Mouse (Mus musculus) gastrocnemius, postnatal 10 days (tissue): ENCODE data around the gene Aebp1. TPM values are rescaled to one million over a fixed set of nuclear protein-coding genes. Genes with fewer than 3 reads are reported as not detected.
"Not testable (repeated sequence)": the region's sequence is repeated elsewhere in the genome, so short reads cannot be mapped to it uniquely, and the experiment has no call there.

Experiments used
- DNase-seq: peaks from one replicate; pipeline ENCODE4 v3.0.0; 2021; ENCODE audit warnings: mixed read lengths
- total RNA-seq, 2 experiments: library from RNA; stranded (reverse); gene quantifications; 2 replicates each; pipeline ENCODE4 v1.2.3; 2021

The Aebp1 gene
- total RNA-seq, 2 experiments from 2014 or later = 46.5 to 59.8 TPM

DNA sequence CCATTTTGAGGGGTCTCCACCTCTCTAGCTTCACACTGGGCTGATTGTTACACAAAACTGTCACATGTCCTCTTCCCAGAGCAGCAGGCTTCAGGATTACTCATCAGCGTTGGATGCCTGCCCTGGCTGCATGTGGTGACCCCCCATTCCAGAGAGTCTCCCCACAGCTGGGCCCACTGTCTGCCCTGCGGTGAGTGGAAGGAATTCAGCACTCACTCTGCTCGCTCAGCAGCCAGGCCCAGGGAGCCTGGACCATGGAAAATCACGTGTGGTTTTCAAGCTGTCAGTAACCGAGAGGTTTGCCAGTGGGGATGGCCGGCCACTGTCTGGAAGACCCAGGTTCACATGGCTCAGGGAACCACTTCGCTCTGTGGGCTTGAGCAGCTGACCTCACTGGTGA, 5.8 kb upstream of the Aebp1 start:
- peak; percentile 78 for DNase-seq

DNA sequence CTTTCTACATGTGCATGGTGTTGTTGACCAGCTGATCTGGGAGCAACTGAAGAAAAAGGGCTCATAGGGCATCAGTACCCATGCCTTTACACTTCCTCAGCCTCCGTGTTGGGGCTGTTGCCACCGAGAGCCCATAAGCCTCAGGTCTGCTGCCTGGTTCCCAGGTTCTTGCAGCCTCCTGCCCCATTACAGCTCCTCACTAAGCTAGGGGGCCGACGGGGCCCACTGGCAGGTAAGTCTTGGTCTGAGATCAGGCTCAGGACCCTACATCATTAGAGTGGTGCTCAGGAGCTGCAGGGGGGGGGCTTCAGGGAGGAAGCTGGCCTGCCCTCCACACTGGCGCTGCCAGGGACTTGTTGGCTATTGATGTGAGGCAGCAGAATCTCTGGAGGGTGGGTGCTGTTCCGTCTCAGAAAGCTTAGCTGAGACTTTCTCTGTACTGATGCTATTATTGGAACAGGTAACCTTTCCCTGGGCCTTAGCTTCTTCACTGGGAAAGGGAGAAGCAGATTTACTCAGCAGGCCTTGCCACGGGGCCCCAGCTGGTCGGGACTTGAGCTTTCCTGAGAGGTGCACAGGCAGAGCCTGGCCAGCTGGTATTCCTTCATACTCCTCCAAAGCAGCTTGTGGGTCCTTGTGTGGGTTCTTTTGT, 5.1 kb upstream of the Aebp1 start:
- DNase-seq = no peak

DNA sequence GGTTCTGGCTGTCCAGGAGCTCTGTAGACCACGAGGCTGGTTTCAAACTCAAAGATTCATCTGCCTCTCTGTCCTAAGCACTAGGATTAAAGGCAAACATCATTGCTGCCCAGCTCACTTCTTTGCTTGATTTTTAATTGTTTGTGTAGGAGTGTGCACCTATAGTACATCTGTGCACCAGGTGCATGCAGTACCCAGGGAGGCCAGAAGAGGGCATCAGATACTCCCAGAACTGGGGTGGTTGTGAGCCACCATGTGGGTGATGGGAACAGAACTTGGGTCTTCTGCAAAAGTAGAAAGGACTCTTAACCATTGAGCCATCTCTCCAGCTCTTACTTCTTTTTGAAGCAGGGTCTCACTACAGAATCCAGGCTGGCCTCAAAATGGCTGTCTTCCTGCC, 3.0 kb upstream of the Aebp1 start:
- no peak for DNase-seq

DNA sequence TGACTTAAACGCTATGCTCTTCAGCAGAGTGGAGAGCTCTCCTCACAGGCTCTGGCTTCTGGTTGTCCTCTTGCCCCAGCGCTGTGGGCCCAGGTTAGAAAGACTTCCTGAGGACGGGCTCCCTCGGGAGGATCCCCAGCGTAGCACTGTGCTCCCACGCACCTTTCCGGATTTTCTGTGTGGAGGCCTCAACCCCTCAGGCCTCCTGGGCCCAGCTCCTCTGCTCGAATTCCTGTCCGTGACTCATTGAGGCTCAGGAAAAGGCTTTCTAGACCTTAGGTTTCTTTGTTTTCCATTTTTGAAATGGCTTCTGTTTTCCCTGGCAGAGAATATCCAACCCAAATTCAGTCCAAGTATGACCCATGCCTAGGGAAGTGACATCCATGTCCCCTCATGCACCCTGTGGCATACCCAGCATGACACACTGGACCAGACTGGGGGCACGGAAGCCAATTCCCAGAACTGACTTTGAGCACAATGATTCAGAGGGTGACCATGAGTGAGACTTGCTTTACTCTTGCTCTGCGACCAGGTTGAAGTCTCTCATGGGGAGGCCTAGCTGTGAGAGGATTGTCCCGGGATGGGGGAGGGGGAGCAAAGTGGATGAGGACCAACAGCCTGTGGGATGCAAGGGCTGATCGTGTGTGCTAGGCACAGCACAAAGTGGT, 1.7 kb upstream of the Aebp1 start:
- no peak for DNase-seq

DNA sequence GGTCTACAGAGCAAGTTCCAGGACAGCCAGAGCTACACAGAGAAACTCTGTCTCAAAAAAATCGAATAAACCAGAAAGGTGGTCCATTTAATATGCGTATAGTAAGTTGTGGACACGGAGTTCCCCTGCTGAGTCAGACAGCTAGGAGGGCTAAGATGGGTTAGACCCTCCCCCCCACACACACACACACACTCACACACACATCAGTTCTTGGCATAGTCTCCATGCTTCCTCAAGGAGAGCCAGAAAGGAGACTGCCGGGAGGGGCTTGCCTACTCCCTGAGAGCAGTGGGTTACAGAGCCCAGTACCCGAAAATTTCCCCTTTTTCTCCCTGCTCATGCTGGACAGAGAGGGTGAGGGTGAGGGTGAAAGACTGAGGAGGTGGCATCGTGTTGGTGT, 1.1 kb upstream of the Aebp1 start:
- DNase-seq = no peak

DNA sequence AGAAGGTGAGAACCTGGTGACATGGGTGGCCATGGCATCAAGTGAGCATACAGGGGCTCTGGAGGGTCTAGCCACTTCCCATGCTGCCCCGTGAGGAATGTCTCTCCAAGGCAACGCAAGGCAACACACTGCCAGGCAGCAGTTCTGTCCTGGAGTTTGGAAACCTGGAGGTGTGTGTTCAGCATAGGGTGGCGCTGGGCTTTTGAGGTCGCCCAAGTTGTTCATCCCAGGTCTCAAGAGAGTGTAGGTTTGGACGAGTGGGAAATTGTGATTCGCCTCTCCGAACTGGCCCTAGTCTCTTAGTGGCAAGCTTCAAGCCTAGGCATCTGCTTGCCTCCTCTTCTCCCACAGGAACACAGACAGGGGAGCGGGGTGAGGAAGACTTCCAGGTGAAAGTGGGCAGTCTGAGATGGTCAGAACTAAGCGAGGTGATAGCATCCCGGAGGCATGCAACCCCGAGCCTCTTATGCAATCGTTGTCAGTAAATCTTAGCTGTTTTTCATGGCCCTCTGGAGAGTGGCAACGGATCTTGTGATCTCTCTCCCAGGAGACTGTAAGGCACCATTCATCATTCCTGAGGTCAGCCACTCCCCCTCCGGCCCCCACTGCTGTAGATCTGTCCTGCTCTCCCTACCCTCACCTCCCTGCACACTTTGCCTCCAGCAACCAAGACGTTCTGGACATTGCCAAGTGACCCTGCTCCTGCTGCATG, 803 bp downstream of the Aebp1 start:
- DNase-seq = no peak

DNA sequence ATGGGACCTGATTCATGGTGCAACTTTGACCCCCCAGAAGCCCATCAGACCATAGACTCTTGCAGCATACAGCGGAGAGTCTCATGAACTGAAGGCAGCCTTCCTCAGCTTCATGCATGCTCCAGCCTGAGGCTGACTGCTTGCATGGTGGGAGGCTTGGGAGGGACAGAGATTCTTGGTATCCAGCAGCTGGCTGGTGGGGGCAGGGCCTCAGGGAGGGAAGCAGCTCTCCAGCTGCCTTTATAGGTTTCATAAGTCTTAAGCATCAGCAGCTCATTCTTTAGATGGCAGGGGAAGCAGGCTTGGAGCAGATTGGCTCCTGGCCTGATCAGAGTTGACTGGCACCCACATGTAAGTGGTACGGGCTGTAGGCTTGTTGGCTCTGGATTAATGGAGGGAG, 5.4 kb downstream of the Aebp1 start:
- no peak for DNase-seq

DNA sequence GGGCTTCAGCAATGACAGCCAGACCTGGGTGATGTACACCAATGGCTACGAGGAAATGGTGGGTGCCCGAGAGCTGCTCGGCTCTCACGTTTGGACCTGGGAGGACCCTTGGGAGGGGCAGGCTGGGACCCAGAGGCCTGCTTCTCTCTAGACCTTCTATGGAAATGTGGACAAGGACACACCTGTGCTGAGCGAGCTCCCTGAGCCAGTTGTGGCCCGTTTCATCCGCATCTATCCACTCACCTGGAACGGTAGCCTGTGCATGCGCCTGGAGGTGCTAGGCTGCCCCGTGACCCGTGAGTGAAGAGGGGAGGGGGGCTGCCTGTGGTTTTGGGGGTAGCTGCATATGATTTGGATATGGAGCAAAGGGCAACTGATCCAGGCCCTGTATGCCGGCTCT, 6.6 kb downstream of the Aebp1 start:
- no peak for DNase-seq

DNA sequence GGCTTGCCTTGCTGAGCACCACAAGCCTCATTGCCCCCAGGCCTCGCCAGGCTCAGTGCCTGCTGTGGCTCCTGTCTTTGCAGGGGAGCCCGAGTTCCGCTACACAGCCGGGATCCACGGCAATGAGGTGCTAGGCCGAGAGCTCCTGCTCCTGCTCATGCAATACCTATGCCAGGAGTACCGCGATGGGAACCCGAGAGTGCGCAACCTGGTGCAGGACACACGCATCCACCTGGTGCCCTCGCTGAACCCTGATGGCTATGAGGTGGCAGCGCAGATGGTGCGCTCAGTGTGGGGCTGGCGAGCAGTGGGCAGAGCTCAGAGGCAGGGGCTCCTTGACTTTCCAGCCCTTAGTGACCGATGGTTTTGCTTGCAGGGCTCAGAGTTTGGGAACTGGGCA, 7.6 kb downstream of the Aebp1 start:
- no peak for DNase-seq

DNA sequence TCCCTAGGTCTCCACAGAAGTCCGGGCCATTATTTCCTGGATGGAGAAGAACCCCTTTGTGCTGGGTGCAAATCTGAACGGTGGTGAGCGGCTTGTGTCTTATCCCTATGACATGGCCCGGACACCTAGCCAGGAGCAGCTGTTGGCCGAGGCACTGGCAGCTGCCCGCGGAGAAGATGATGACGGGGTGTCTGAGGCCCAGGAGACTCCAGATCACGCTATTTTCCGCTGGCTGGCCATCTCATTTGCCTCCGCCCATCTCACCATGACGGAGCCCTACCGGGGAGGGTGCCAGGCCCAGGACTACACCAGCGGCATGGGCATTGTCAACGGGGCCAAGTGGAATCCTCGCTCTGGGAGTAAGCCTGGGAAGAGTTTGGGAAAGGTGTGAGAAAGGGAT, 8.3 kb downstream of the Aebp1 start:
- peak; percentile 42 for DNase-seq

DNA sequence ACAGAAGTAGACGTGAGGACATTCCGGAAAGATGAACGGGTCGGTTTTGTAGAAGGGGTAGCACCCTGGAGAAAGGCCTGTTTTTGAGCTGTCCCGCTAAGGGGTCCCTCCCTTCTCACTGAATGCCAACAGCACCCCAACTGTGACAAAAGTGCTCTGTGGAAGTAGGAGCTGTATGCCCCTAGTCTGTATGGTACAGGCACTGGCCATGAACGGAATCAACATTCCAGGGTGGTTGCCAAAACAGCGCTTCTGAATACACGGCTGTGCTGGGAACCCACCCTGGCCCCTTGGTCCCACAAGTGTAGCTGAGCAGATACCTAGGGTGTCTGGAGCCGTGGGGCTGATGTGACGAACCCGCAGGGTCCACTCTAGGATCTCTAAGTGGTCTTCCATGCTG, 11.0 kb downstream of the Aebp1 start:
- DNase-seq = no peak

DNA sequence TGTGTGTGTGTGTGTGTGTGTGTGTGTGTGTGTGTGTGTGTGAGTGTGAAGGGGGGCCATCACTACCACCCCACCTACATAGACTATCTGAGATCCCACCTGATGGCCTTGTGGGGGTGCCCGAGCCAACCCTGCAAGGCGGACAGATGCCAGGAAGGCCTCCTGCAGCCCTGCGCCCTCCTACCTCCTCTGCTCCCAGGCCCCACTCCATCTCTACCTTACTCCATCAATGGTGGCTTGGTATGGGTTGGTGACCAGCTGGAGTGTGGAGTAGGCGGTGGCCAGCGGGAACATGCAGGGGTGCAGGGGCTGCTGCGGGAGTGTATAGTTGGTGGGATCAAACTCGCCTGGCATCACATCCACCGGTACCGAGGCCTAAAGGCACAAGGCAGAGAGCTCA, 11.4 kb downstream of the Aebp1 start:
- no peak for DNase-seq

DNA sequence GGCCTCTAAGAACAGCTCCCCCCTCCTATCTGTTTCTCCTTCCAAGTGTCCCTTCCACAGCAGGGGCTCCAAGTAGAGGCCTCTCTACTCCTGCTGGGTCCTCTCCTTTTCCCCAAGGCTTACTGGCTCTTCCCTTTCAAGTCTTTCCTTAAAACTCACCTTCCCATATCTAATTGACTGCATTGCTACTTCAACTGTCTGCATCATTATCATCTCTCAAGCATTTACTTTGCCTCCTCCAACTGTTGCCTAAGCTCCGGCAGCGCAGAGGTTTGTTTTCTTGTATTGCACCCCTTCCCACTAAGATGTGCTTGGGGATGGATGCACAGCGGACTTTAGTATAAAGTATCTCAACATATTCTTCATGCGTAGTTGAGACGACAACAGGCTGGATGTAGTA, 15.7 kb downstream of the Aebp1 start:
- no peak for DNase-seq

DNA sequence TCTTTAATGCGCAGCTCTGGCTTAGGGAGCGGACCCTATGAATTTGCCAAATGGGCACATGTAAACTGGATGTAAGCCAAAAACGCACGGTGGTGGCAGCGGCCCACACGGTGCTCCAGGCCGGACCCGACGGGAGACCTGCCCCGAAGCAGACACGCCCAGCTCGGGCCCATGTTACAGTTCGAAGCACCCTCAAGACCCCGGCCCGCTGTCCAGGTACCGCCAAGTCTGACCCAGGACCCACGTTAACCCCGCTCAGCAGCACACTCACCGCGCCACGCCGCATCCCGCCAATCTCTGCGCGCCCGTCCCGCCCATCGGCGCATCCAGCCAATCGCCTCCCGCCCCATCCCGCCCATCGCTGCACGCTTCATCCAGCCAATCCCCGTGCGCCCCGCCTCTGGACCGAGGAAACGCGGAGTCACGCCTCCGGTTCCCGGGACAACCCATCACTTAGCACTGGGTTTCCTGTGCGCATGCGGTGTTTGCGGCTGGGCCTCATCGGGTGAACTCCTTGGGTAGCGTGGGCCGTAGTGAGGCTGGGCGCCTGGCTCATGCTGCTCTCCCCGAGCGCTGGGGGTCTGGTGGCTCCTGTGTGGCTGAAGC, 16.3 kb downstream of the Aebp1 start, which contains the start of gene Pold2:
Gene Pold2, minus strand, starts transcription at position 372 of the 606 bp plus-strand sequence.
- peak; percentile 97 for DNase-seq

DNA sequence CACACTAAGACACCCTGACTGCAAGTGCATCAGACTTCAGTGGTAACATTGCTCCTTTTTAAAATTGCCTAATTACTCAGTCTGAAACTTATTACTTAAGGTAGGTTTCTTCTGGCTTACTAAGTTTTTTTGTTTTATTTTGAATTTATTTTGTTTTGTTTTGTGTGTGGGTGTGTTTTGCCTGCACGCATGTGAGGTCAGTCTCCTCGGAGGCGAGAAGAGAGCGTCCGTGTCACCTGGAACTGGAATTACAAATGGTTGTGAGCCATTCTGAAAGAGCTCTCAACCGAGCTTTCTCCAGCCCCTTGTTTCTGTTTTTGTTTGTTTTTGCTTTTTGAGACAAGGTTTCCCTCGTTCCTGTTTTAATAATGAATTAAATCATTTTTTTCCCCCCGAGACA, 16.9 kb downstream of the Aebp1 start:
- no peak for DNase-seq

DNA sequence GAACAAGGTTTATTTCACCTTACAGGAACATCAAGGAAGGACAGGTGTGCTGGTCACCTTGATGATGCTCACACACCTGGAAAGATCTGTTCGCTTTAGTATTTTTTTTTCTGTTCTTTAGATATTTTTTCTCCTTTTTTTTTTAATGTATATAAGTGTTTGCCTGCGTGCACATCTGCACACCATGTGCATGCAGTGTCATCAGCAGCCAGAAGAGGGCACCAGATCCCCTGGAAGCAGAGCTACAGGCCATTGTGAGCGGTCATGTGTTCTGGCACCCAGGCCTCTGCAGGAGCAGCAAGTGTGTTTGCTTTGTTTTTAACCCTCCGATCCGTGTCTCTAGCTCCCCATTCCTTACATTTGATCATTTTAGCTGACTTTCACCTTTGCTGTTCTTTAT, 18.2 kb downstream of the Aebp1 start:
- DNase-seq = peak; percentile 66

DNA sequence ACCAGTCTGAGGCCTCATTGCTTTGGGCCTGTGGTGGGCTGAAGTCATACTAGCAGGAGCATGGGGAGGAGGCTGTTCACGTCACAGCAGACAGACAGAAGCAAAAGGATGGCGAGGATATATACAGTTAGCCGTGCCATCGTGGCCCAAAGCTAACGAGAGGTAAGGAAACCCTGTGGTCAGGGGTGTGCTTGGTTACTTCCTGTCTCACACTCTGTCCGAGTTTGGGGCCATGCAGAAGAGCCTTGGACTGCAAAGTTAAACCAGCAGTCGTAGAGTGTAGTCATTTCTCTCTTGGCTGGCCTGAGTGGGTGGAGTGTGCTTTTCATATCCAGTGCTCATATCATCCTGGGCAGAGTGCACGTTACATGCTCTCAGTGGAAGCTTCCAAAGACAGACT, 20.8 kb downstream of the Aebp1 start:
- no peak for DNase-seq

DNA sequence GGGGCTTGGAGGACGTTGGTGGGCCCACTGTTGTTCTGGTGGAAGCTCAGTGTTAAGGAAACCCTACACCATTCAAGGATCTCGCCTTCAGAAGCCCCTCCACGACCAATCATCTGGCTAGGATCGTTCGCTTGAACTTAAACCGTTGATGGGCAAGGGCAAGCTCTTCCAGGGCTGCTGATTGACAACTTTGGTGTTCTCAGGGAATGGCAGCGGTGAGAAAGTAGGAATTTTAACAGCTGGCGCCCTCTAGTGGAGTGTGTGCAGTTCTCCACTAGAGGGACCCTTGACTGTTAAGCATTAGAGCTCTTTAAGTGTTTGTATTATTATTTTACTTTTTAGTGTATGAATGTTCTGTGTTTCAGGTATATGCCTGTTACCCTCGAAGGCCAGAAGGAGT, 24.4 kb downstream of the Aebp1 start:
- peak; percentile 66 for DNase-seq

DNA sequence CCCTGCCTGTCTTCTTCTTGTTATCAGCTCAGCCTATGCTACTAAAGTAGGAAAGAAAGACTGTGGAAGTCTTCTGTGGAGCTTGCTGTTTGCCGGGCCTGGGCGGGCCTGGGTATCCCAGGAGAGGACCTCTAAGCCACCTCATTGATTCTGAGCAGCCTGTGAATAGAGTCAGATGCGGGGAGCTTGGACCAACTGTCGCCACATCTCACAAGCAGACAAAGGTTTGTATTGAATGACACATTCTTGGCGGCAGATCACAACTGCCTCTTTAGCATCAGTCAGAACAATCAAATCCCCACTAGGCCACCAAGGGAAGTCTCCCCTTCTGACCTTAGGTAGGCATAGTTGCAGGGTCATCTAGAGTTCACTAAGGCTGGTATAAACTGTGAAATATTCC, 25.5 kb downstream of the Aebp1 start:
- no peak for DNase-seq

DNA sequence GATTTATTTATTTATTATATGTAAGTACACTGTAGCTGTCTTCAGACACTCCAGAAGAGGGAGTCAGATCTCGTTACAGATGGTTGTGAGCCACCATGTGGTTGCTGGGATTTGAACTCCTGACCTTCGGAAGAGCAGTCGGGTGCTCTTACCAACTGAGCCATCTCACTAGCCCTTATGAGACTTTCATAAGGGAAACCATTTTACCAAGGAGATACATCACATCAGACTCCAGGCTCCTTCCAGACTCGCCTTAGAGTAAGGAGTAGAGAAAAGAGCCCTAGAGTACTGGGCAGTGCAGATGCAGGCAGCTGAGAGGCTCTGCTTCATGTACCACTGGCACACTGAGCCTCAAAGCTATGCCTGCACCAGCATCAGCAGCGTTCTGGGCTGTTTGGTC, 26.8 kb downstream of the Aebp1 start:
- DNase-seq = not testable (repeated sequence)

DNA sequence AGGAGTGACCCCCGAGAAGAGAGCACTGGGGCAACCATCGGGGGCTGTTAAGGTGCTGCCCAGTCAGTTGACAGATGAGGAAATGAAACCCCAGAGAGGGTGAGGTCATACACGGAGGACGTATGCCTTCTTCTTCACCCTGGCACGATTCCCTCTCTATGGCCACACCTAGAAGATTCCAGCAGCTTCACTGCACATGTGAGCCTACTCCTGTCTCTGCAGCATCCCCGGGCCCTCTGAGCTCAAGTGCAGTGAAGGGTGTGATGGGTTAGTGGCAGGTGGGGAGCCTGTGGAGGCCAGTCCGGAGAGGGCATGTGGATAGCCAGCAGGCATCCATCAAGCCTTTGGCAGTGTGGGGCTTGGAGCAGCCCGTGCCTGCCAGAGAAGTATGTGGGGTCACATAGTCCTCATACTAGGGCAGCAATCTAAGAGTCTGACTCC, 30.4 kb downstream of the Aebp1 start:
- no peak for DNase-seq

DNA sequence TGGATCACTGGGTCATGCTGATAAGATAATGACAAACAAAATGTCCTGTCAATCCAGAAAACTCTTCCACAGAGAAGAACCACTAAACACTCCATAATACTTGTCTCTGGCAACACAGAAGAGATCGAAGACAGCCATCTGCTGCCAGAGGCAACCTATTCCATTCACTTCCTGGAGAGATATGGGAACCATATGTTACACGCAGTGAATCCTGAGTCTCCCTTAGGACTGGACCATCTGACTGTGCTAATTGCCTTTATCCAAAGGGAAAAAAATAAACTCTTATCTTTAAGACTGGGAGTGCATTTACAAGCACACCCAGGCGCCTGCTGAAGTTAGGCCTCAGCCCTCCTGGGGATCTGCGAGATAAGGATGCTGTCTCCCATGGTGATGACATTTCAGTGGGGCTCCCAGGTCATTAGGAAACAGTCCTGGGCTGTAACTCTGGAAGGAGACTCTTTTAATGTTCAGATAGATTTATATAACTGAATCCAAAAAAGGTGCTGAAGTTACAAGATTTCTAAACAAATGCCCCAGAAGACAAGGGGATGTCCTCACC, 31.1 kb downstream of the Aebp1 start:
- DNase-seq = no peak

DNA sequence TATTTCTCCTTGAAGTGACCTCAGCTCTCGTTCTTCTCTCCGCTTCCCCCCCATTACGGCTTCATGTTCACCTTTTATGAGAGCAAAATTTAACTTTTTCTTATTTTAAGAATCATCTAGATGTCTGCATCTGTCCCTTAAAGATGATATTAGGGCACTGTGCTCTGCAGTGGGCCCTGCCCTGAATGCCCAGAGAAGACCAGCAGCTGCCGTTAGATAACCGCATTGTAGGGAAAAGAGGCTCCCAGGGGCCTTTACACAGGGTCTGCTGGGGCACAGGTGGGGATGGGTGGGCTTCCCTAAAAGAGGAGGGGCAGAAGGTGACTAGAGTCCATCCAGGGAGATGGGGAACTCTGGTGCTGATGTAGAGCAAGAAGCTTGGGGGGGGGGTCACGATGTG, 32.1 kb downstream of the Aebp1 start:
- no peak for DNase-seq
